Mouse (Mus musculus) midbrain, embryonic 14.5 days (tissue): ENCODE results near the gene Vipr2. TPM values are rescaled to one million over a fixed set of nuclear protein-coding genes. Genes with fewer than 3 reads are reported as not detected.

ENCODE experiments used
- ATAC-seq: fragments of 200-750 bp; cut with Nextera tagmentation; 2 replicates; pipeline ENCODE4 v1.8.0; 2017; ENCODE audit warnings: moderate number of reproducible peaks, moderate library complexity; ENCODE audit not compliant: low FRiP score, low TSS enrichment
- DNase-seq: peaks from one replicate; pipeline ENCODE4 v3.0.0-alpha.2; 2015
- H3K27ac ChIP-seq: fragments of 300-500 bp; sonication (generic); replicated peaks from 2 replicates; pipeline ENCODE4 v1.5.1; 2014; ENCODE audit warnings: mild to moderate bottlenecking, low read depth, low read length, moderate library complexity
- H3K27me3 ChIP-seq: fragments of 300-500 bp; sonication (generic); 2 replicates; pipeline ENCODE4 v1.6.1; 2014; ENCODE audit warnings: low read length, control low read depth, mixed read lengths; ENCODE audit not compliant: control insufficient read depth, insufficient read depth
- H3K36me3 ChIP-seq: fragments of 300-500 bp; sonication (generic); 2 replicates; pipeline ENCODE4 v1.6.1; 2014; ENCODE audit warnings: low read length, control low read depth; ENCODE audit not compliant: control insufficient read depth, insufficient read depth
- H3K4me1 ChIP-seq: fragments of 300-500 bp; sonication (generic); 2 replicates; pipeline ENCODE4 v1.6.1; 2014; ENCODE audit warnings: mild to moderate bottlenecking, antibody characterized with exemption, low read length, control low read depth; ENCODE audit not compliant: control insufficient read depth, insufficient read depth
- H3K4me2 ChIP-seq: fragments of 300-500 bp; sonication (generic); 2 replicates; pipeline ENCODE4 v1.6.1; 2014; ENCODE audit warnings: mild to moderate bottlenecking, low read length, moderate library complexity
- H3K4me3 ChIP-seq: fragments of 300-500 bp; sonication (generic); replicated peaks from 2 replicates; pipeline ENCODE4 v1.5.1; 2014; ENCODE audit warnings: low read depth, low read length
- H3K9ac ChIP-seq: fragments of 300-500 bp; sonication (generic); replicated peaks from 2 replicates; pipeline ENCODE4 v1.6.1; 2014; ENCODE audit warnings: mild to moderate bottlenecking, low read length, moderate library complexity
- H3K9me3 ChIP-seq: fragments of 300-500 bp; sonication (generic); 2 replicates; pipeline ENCODE4 v1.6.1; 2016; ENCODE audit warnings: low read length, control low read depth, mixed read lengths; ENCODE audit not compliant: control insufficient read depth
- WGBS: fragments of 180-500 bp; shearing (Covaris S2); extraction: QIAGEN DNeasy Blood & Tissue Kit; methylation state at CpG from one replicate; pipeline ENCODE4 v1.1.7; 2014; 5-methylcytosine and 5-hydroxymethylcytosine counted together
- polyA plus RNA-seq: library from polyadenylated mRNA; unstranded; fragments of >200 nt; fragmentation: Nextera tagmentation; extraction: Ambion mirVana; gene quantifications from 2 replicates; pipeline ENCODE4 v1.2.1, GENCODE M21; 2014

The Vipr2 gene
- polyA plus RNA-seq, 1 experiment from 2014 or later: 0.97 TPM

- WGBS: 88% methylated on average over 2 of the region's 2 CpGs
- H3K9ac ChIP-seq: no peak overlapping the region
These were observed 63.1 kb downstream of the Vipr2 start for GRCm38 (mm10) chr12:116140605-116141004.

DNA sequence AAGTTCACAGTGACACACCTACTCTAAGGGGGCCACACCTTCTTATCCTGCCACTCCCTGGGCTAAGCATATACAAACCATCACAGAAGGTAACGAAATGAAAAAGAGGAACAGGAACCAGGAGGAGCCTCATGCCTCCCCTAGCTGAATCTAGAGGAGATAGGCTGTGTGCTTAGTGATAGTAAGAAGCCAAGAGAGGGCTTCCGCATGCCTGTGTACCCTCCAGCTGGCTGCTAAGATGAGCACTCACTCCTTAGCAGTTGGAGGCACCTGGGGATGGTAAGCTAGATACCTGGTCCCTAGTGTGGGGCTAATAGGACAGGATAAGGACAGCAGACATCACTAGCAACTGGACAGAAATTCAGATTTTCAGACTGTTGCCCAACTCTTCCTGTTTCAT is 64.3 kb downstream of the Vipr2 start:
- H3K9me3 ChIP-seq: no peaks in the 10 kb centered on the region
- no peak for ATAC-seq
- no peaks in the 10 kb centered on the region for H3K36me3 ChIP-seq
- no peak overlapping the region for H3K4me2 ChIP-seq
- no peak overlapping the region for H3K27ac ChIP-seq
- no peaks in the 10 kb centered on the region for H3K27me3 ChIP-seq
- H3K9ac ChIP-seq: no peak overlapping the region
- no peaks in the 10 kb centered on the region; the same call in 1 of the 2 replicates for H3K4me1 ChIP-seq
- H3K4me3 ChIP-seq: no peak overlapping the region
- WGBS: 97% methylated on average over 2 of the region's 2 CpGs
- DNase-seq: no peak

More at GRCm38 (mm10) chr12:116140605-116141004, 63.1 kb downstream of the Vipr2 start:
- no peak for ATAC-seq
- Histone ChIP-seq H3K4me2 (no peak overlapping the region), H3K27ac (no peak overlapping the region), H3K9me3 (no peaks in the 10 kb centered on the region), H3K4me3 (no peak overlapping the region), H3K27me3 (no peaks in the 10 kb centered on the region), H3K4me1 (no peaks in the 10 kb centered on the region), H3K36me3 (no peaks in the 10 kb centered on the region)
- no peak for DNase-seq

DNA sequence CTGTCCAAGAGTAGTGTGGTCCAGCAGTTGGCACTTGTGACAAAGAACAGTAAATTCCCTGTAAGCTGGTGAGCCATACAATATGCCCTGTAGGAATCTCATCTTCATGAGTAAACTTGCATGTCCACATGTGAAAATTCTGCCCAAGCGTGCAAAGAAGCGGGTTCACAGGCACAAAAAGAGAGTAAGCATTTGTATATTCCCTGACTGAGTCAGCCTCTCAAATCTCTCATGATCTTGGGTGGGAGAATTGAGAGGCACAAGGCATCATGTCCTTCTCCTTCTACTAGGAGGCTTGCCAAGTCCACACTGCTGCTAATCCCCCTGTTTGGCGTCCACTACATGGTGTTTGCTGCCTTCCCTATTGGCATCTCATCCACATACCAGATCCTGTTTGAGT is 64.9 kb downstream of the Vipr2 start:
- H3K27me3 ChIP-seq: no peaks in the 10 kb centered on the region
- no peak overlapping the region for H3K27ac ChIP-seq
- H3K36me3 ChIP-seq: no peaks in the 10 kb centered on the region
- H3K4me2 ChIP-seq: no peak overlapping the region
- H3K9ac ChIP-seq: no peak overlapping the region
- no peak overlapping the region for H3K4me3 ChIP-seq
- WGBS: 94% methylated on average over 3 of the region's 3 CpGs
- H3K9me3 ChIP-seq: no peaks in the 10 kb centered on the region
- no peak for DNase-seq
- peaks cover 6% of the 10 kb centered on the region; the same call in 1 of the 2 replicates for H3K4me1 ChIP-seq
- ATAC-seq: no peak

GRCm38 (mm10) chr12:116145246-116145645 is 67.7 kb downstream of the Vipr2 start:
- ATAC-seq (no peak), DNase-seq (no peak)
- 36% methylated on average over 5 of the region's 5 CpGs for WGBS

GRCm38 (mm10) chr12:116145686-116146085 is 68.2 kb downstream of the Vipr2 start:
- DNase-seq: no peak
- no peaks in the 10 kb centered on the region for H3K36me3 ChIP-seq
- no peak overlapping the region for H3K4me2 ChIP-seq
- no peaks in the 10 kb centered on the region for H3K9me3 ChIP-seq
- peaks cover 7% of the 10 kb centered on the region; the same call in 1 of the 2 replicates for H3K4me1 ChIP-seq
- H3K4me3 ChIP-seq: no peak overlapping the region
- no peaks in the 10 kb centered on the region for H3K27me3 ChIP-seq
- H3K9ac ChIP-seq: no peak overlapping the region
- WGBS: 91% methylated on average over 1 of the region's 1 CpGs
- no peak overlapping the region for H3K27ac ChIP-seq
- ATAC-seq: no peak

More at GRCm38 (mm10) chr12:116145246-116145645, 67.7 kb downstream of the Vipr2 start:
- Histone ChIP-seq H3K27ac (no peak overlapping the region), H3K4me3 (no peak overlapping the region), H3K36me3 (no peaks in the 10 kb centered on the region), H3K9me3 (no peaks in the 10 kb centered on the region), H3K4me2 (no peak overlapping the region), H3K27me3 (no peaks in the 10 kb centered on the region), H3K4me1 (peaks cover 7% of the 10 kb centered on the region; the same call in 1 of the 2 replicates), H3K9ac (no peak overlapping the region)

DNA sequence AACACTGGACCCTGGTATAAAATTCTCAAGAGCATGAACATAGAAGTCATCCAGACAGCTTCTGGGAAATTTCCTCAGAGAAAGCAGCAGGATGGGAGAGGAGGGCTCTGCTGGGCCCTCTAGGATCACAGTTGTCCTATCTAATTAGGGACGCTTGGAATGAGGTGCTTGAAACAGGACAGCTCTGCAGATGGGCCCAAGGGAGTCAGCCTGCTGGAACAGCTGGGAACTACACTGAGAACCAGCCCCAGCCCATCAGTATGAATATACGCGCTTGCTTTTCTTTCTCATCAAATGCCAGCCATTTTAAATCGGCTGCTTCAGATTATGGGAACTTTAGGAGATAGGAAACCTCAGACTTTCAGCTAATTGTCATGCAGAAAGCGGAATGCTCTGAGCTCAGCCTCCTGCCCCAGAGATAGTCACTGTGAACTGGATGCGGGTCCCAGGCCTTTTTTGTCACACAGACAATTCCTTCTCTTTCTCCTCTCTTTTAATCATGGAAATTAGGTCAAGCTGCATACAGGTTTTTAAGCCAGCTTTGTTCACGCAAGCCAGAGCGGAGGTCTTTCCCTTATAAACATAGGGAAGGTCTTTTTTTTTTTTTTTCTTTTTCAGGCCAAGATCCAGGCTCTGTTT is 69.6 kb downstream of the Vipr2 start:
- Histone ChIP-seq H3K4me2 (no peak overlapping the region), H3K27ac (peak overlapping the region; percentile 46), H3K27me3 (no peaks in the 10 kb centered on the region), H3K36me3 (no peaks in the 10 kb centered on the region), H3K4me3 (no peak overlapping the region), H3K4me1 (peaks cover 7% of the 10 kb centered on the region; the same call in 1 of the 2 replicates), H3K9me3 (no peaks in the 10 kb centered on the region), H3K9ac (no peak overlapping the region)
- ATAC-seq (peak; percentile 83), DNase-seq (peak; percentile 73)
- 8% methylated on average over 8 of the region's 8 CpGs for WGBS

- Histone ChIP-seq H3K27ac (no peak overlapping the region), H3K4me1 (no peaks in the 10 kb centered on the region), H3K9me3 (no peaks in the 10 kb centered on the region), H3K36me3 (no peaks in the 10 kb centered on the region), H3K4me3 (no peak overlapping the region), H3K27me3 (no peaks in the 10 kb centered on the region), H3K4me2 (no peak overlapping the region), H3K9ac (no peak overlapping the region)
- 94% methylated on average over 9 of the region's 9 CpGs for WGBS
- no peak for DNase-seq
- no peak for ATAC-seq
These were observed 75.4 kb downstream of the Vipr2 start for GRCm38 (mm10) chr12:116152866-116153428.

DNA sequence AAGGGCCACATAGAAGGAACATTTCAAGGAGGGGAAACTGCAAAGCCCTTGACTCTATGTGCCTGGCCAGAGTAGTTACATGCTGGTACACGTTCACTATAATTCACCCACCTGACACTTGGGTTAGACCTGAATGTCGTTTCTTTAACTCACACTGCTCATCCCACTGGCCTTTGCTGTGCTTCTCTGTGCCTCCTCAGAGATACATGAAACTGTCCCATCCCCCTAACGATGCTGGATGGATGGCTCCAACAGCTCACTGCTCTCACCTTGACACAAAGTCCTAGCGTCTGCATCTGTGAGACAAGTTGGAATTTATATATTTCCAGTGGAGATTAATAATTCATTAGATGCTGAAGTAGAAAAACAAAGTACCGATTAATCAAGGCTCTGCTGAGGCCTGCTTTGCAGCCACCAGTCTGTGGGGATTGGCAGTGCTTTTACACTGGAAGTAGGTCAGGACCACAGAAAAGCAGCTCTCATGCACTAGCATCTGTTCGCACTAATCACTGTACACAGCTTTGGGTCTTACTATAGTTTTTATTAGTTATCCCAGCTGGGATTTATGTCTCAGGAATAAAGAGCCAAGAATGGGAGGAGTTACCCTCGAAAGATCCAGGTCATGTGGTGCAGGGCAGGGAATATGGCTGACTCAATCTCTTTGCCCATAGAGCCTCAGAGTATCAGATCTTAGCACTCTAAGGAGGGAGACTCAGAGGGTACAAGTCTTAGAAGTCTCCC is 79.4 kb downstream of the Vipr2 start:
- H3K9ac ChIP-seq: no peak overlapping the region
- no peaks in the 10 kb centered on the region for H3K27me3 ChIP-seq
- no peak overlapping the region for H3K27ac ChIP-seq
- no peaks in the 10 kb centered on the region for H3K4me1 ChIP-seq
- ATAC-seq (no peak), DNase-seq (no peak)
- H3K4me3 ChIP-seq: no peak overlapping the region
- no peaks in the 10 kb centered on the region for H3K9me3 ChIP-seq
- H3K36me3 ChIP-seq: no peaks in the 10 kb centered on the region
- WGBS: 73% methylated on average over 7 of the region's 7 CpGs
- no peak overlapping the region for H3K4me2 ChIP-seq
